Mouse (Mus musculus): ENCODE results near the gene Thoc5. TPM values are rescaled to one million over a fixed set of nuclear protein-coding genes. Genes with fewer than 3 reads are reported as not detected.

The Thoc5 gene
- total RNA-seq, 2 experiments from 2014 or later, result 14.9 to 17.7 TPM

DNA sequence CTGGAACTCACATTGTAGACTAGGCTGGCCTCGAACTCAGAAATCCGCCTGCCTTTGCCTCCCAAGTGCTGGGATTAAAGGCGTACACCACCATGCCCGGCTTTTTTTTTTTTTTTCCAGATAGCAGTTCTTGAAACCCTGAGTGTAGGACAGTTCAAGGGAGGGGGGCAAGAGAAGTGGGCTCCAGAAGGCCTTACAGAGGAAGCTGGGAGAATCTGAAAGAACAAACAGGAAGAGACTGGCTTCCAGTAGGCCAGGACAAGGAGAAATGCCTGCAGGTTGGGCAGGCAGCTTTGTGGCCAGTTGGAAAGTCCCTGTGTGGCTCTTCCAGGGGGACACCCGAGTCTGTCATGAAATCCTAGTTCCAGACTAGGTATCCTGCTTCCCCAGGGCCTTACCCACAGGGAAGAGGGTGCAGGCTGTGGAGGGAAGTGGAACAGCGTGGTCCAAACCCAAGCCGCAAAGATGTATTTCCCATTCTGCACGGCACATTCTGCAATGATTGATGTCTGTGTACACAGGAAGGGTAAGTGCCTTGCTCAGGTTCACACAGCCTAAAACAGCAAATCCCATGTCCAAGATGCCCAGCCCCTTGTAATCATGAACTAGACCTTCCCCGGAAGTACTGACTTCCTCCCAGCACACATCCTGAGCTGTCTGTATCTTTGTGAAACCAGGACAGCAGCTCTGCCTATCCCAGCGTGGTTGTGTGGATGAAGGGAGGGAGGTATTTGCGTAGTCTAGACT is 79.4 kb downstream of the Thoc5 start:
- no peak for DNase-seq

GRCm38 (mm10) chr11:4975623-4976022 is 80.5 kb downstream of the Thoc5 start:
- DNase-seq, result peak; percentile 78

Small RNA genes lying within 50 kb of the gene (microRNA-seq; reads per million reads assigned to microRNA genes)
- 0.32 to 0.50 reads per million in 2 experiments for gene Mir6918

Other genes starting within 250 kb of the Thoc5 start
- gene Uqcr10, start 191.0 kb upstream of the Thoc5 start, total RNA-seq (2021), result 100 to 1,000 TPM; 749 to 932 TPM
- gene Zmat5, start 190.6 kb upstream of the Thoc5 start, total RNA-seq (2021), result 10 to 100 TPM; 16.0 to 16.3 TPM
- 1 to 10 TPM in 1 of 2 experiments, under 1 TPM in 1; 0.56 to 1.1 TPM for gene Cabp7, start 148.5 kb upstream of the Thoc5 start, total RNA-seq (2021)
- gene Nf2, start 45.8 kb upstream of the Thoc5 start, total RNA-seq (2021), result 10 to 100 TPM; 46.2 TPM
- 1 to 10 TPM; 1.7 to 2.7 TPM for gene Nipsnap1, start 21.4 kb upstream of the Thoc5 start, total RNA-seq (2021)
- under 1 TPM; 0.05 to 0.23 TPM for gene Nefh, start 52.7 kb downstream of the Thoc5 start, total RNA-seq (2021)
- 10 to 100 TPM; 40.5 to 49.5 TPM for gene Ap1b1, start 91.5 kb downstream of the Thoc5 start, total RNA-seq (2021)
- gene Rasl10a, start 162.8 kb downstream of the Thoc5 start, total RNA-seq (2021), result under 1 TPM; 0.42 to 0.56 TPM
- 10 to 100 TPM; 12.9 to 15.5 TPM for gene Gas2l1, start 170.0 kb downstream of the Thoc5 start, total RNA-seq (2021)
- 10 to 100 TPM; 21.5 to 24.8 TPM for gene Rhbdd3, start 203.6 kb downstream of the Thoc5 start, total RNA-seq (2021)
- gene Ewsr1, start 203.9 kb downstream of the Thoc5 start, total RNA-seq (2021), result 100 to 1,000 TPM; 141 to 189 TPM

Data from gastrocnemius, postnatal 10 days (tissue).